Mouse (Mus musculus): ENCODE data around the gene 1810055G02Rik. TPM values are rescaled to one million over a fixed set of nuclear protein-coding genes. Genes with fewer than 3 reads are reported as not detected.

The 1810055G02Rik gene
- polyA plus RNA-seq, 1 experiment from 2014 or later = 42.5 TPM

DNA sequence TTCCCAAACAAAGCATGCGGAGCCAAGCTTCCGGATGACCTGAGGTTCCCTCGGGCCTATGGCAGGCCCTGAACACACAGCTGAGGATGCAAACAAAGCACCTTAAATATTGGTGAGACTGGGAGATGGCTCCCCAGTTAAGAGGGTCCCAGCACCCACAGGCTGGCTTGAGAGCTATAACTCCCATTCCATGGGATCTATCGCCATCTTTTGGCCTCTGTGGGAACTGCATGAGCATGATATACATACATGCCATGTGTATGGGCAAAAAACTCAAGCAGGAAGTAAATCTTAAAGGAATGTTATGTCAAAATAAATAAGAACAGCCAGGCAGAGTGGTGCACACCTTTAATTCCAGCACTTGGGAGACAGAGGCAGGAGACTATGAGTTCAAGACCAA, 15.8 kb downstream of the 1810055G02Rik start:
- H3K9me3 ChIP-seq = no peaks in the 10 kb centered on the region
- H3K36me3 ChIP-seq = no peaks in the 10 kb centered on the region
- H3K4me3 ChIP-seq = no peak overlapping the region
- no peak overlapping the region for H3K27ac ChIP-seq (replicated peaks)
- no peaks in the 10 kb centered on the region for H3K27me3 ChIP-seq
- 79% methylated on average over 4 of the region's 4 CpGs for WGBS
- ATAC-seq (ENCODE audit: low read depth) = no peak
- H3K9ac ChIP-seq = no peak overlapping the region
- no peak overlapping the region for H3K4me2 ChIP-seq
- peaks cover 12% of the 10 kb centered on the region for H3K4me1 ChIP-seq (replicated peaks)

DNA sequence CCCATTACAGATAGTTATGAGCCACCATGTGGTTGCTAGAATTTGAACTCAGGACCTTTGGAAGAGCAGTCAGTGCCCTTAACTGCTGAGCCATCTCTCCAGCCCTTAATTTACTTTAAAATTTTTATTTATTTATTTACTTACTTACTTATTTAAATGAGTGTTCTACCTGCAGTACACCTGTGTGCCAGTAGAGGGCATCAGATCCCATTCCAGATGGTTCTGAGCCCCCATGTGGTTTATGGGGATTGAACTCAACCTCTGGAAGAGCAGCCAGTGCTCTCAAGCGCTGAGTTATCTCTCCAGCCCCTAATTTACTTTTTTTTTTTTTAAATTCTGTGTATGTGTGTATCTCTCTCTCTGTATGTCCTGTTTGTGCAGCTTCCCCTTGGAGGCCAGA, 16.7 kb downstream of the 1810055G02Rik start:
- Histone ChIP-seq H3K9ac (no peak overlapping the region), H3K4me1 (replicated peaks) (peaks cover 3% of the 10 kb centered on the region; the same call in 1 of the 2 replicates), H3K4me2 (no peak overlapping the region), H3K36me3 (no peaks in the 10 kb centered on the region), H3K4me3 (no peak overlapping the region), H3K27ac (replicated peaks) (no peak overlapping the region), H3K9me3 (no peaks in the 10 kb centered on the region), H3K27me3 (no peaks in the 10 kb centered on the region)
- WGBS = 35% methylated on average over 1 of the region's 1 CpGs
- no peak for ATAC-seq (ENCODE audit: low read depth)

DNA sequence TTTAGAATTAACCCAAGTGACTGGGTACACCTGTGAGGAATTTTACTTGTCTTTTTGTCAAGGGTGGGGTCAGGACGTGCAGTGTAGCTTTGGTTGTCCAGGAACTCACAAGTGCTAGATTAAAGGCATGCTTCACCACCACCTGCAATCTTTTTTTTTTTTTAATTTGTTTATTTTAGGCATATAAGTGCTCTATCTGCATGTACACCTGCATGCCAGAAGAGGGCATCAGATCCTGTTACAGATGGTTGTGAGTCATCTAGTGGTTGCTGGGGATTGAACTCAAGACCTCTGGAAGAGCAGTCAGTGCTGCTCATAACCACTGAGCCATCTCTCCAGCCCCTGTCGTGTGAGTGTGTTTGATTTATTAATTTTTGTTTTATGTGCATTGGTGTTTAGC, 20.8 kb downstream of the 1810055G02Rik start:
- Histone ChIP-seq H3K27ac (replicated peaks) (no peak overlapping the region), H3K4me1 (replicated peaks) (no peaks in the 10 kb centered on the region), H3K9me3 (no peaks in the 10 kb centered on the region), H3K4me3 (no peak overlapping the region), H3K4me2 (no peak overlapping the region), H3K27me3 (no peaks in the 10 kb centered on the region), H3K36me3 (no peaks in the 10 kb centered on the region), H3K9ac (no peak overlapping the region)
- 74% methylated on average over 2 of the region's 2 CpGs for WGBS
- ATAC-seq (ENCODE audit: low read depth) = no peak

DNA sequence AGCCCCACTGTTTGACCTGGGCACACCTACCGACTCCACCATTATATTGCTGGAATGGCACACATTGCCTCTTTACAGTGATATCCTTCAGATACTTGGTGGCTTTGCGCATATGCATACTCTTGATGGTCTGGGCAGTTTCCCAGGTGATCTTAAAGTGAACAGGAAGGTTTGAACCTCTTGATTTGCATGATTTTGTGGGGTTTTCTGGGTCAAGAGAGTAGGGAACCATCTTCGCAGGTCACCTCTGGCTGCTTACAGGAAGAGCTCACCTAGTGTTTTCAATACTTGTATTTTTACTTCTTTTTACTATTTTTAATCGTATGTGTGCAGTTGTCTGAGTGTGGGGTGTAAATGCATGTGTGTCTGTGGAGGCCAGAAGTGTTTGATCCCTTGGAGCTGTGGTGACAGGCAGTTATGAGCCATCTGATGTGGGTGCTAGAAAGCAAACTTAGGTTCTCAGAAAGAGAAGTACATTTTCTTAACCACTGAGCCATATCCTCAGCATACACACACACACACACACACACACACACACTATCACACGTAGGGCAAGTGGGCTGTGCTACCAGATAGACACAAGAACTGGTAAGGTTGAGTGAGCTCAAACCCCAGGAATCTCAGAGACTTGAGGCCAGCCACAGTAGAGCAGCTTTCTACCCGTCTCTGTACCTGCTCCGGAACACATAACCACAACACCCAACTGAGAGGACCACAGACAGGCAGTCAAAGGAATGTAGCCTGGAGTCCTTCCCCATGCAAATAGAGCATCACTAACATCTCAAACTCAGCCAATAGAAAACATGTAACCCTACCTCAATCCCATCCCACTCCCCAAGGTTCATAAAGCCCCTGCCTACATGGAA, 22.9 kb downstream of the 1810055G02Rik start:
- Histone ChIP-seq H3K4me1 (replicated peaks) (no peaks in the 10 kb centered on the region), H3K9me3 (no peaks in the 10 kb centered on the region), H3K9ac (no peak overlapping the region), H3K27ac (replicated peaks) (no peak overlapping the region), H3K36me3 (no peaks in the 10 kb centered on the region), H3K4me2 (no peak overlapping the region), H3K27me3 (no peaks in the 10 kb centered on the region), H3K4me3 (no peak overlapping the region)
- ATAC-seq (ENCODE audit: low read depth) = no peak
- WGBS = 83% methylated on average over 7 of the region's 7 CpGs

DNA sequence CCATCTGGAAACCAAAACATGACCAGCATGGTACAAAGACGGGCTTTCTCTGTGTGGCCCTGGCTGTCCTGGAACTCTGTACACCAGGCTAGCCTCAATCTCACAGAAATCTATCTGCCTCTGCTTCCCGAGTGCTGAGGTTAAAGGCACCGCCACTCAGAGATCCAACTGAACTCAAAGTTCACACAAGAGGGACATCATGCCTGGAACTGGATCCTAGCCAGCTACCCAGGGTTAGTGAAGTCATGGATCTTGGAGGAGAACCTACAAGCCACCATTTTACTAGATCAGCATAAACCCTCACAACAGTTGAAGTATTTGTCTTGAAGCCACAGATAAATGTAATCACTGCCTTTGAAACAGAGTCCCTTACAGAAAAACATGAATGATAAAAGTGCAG, 27.9 kb downstream of the 1810055G02Rik start:
- Histone ChIP-seq H3K4me3 (no peak overlapping the region), H3K9ac (no peak overlapping the region), H3K27me3 (no peaks in the 10 kb centered on the region), H3K4me2 (no peak overlapping the region), H3K4me1 (replicated peaks) (no peaks in the 10 kb centered on the region), H3K36me3 (no peaks in the 10 kb centered on the region), H3K9me3 (no peaks in the 10 kb centered on the region), H3K27ac (replicated peaks) (no peak overlapping the region)
- ATAC-seq (ENCODE audit: low read depth) = no peak
- 86% methylated on average over 3 of the region's 3 CpGs for WGBS

DNA sequence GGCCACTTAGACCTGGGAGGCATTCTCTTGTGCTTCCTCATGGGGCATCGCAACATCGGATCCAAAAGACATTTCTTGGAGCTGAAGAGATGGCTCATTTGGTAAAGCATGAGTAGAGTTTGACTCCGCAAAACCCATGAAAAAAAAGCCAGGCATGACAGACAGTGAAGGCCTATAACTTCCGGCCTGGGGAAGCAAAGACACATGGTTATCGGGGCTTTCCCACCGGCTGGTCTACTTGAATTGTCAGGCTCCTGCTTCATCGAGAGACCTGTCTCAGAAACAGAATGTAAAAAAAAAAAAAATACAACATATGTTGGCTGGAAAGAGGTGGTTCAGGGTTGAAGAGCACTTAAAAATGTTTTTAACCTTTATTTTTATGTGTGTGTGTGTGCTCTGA, 31.6 kb downstream of the 1810055G02Rik start:
- no peak for ATAC-seq (ENCODE audit: low read depth)
- no peak overlapping the region for H3K4me3 ChIP-seq
- 92% methylated on average over 7 of the region's 7 CpGs for WGBS
- H3K9me3 ChIP-seq = no peaks in the 10 kb centered on the region
- no peak overlapping the region for H3K4me2 ChIP-seq
- H3K27ac ChIP-seq (replicated peaks) = no peak overlapping the region
- H3K27me3 ChIP-seq = no peaks in the 10 kb centered on the region
- peaks cover 14% of the 10 kb centered on the region for H3K4me1 ChIP-seq (replicated peaks)
- no peak overlapping the region for H3K9ac ChIP-seq
- H3K36me3 ChIP-seq = no peaks in the 10 kb centered on the region

DNA sequence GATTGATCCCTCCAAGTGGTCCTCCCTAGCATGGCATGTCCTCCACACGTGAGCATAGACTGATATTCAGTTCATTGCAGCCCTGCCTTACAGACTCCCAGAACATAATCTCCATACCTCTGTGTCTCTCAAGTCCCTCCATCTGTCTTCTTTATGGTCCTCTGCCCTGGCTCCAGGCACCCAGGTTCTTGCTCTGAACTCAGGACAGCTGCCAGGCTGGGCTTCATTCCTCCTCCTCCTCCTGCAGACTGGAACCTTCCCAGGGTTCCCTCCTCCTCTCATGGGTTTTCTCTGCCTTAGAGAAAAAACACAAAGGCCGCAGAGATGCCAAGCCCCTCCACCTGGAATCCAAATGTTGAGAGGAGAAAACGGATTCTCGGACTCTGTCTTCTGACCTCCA, 34.6 kb downstream of the 1810055G02Rik start:
- peak; percentile 55; the same call in 1 of the 2 replicates for ATAC-seq (ENCODE audit: low read depth)
- Histone ChIP-seq H3K27ac (replicated peaks) (peak overlapping the region; percentile 79), H3K27me3 (no peaks in the 10 kb centered on the region), H3K4me2 (peak overlapping the region; percentile 63), H3K36me3 (no peaks in the 10 kb centered on the region), H3K4me3 (peak overlapping the region; percentile 11; the same call in 1 of the 2 replicates), H3K9me3 (no peaks in the 10 kb centered on the region), H3K4me1 (replicated peaks) (peaks cover 14% of the 10 kb centered on the region), H3K9ac (0 out of 2 replicates have a peak overlapping the region, but pooled peaks have one; percentile 2)
- WGBS = 47% methylated on average over 4 of the region's 4 CpGs

DNA sequence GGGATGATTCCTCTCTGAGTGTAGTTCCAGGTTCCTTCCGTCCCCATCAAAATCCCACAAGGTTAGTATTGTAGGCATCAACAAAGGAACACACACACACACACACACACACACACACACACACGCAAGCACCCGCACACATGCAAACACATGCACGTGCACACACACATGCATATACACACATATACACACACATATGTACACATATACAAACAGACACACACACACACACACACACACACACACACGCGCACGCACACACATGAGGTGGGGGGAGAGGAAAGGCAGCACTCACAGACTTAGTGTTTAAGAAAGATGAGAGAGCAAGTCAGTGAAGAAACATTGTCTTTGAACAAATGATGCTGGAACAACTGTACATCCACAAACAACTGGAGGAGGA, 35.3 kb downstream of the 1810055G02Rik start:
- WGBS = 84% methylated on average over 7 of the region's 7 CpGs
- peak overlapping the region; percentile 87 for H3K9ac ChIP-seq
- peak overlapping the region; percentile 95; the same call in 1 of the 2 replicates for H3K27ac ChIP-seq (replicated peaks)
- no peaks in the 10 kb centered on the region for H3K27me3 ChIP-seq
- H3K9me3 ChIP-seq = no peaks in the 10 kb centered on the region; the same call in 1 of the 2 replicates
- no peaks in the 10 kb centered on the region for H3K36me3 ChIP-seq
- peak; percentile 58 for ATAC-seq (ENCODE audit: low read depth)
- peak overlapping the region; percentile 52 for H3K4me3 ChIP-seq
- H3K4me2 ChIP-seq = peak overlapping the region; percentile 63
- H3K4me1 ChIP-seq (replicated peaks) = peaks cover 14% of the 10 kb centered on the region

DNA sequence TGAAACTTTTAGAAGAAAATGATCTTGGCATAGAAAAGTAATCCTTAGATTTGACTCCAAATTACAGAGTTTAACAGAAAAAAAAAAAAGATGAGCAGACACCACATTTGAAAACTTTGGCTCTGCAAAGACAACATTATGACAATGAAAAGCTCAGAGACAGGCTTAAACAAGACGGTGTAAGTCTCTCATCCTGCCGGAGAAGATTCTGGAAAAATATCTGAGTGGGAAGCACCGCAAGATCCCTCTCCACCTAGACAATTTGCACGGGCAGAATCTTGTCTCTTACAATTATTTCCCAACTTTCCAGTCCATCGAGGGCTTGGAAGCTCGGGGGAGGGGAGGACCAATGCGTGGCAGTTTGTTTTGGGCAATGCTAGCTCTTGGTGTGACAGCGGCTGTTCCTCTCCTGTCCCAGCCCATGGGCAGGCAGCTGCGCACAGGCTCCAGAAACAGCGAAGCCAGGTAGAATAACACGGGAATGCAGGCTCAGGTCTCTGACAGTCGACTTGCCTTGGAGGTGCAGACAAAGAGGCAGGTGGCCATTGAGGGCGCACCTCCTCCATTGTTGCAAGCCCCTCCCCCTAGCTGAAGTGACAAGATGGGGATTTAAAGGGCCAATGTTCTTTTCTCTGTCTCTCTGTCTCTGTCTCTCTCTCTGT, 35.9 kb downstream of the 1810055G02Rik start:
- Histone ChIP-seq H3K27ac (replicated peaks) (peak overlapping the region; percentile 95), H3K9me3 (no peaks in the 10 kb centered on the region; the same call in 1 of the 2 replicates), H3K4me2 (peak overlapping the region; percentile 63), H3K9ac (peak overlapping the region; percentile 87), H3K4me1 (replicated peaks) (peaks cover 14% of the 10 kb centered on the region), H3K4me3 (peak overlapping the region; percentile 52), H3K27me3 (no peaks in the 10 kb centered on the region), H3K36me3 (no peaks in the 10 kb centered on the region)
- peak; percentile 73; the same call in 1 of the 2 replicates for ATAC-seq (ENCODE audit: low read depth)
- WGBS = 7% methylated on average over 13 of the region's 13 CpGs

DNA sequence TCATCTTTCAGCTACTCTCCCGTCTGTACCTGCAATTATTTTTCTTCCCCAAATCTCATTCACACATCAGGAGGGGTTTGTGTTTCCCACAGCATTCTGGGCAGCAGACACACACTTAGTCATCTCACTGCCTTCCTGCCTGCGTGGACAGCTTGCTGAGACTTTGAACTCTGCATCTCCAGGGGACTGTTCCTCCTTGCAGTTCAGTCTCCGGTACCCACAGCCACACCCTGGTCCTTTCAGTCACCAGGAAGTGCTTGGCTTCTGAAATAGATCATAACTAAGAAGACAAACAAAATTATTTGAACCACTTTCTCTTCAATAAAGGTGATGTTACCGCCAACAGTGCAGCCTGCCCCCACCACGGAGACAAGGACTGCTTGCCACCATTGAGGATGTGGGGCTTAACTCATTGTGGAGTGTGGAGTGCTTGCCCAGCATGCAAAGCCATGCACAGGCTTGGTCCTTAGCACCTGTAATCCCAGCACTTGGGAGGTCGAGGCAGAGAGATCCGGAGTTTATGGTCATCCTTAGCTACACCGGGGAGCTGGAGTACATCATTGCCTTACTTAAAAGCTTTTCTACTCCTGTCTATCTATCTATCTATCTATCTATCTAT, 44.6 kb downstream of the 1810055G02Rik start:
- Histone ChIP-seq H3K27me3 (no peaks in the 10 kb centered on the region), H3K27ac (replicated peaks) (no peak overlapping the region), H3K4me2 (no peak overlapping the region), H3K9ac (no peak overlapping the region), H3K9me3 (no peaks in the 10 kb centered on the region; the same call in 1 of the 2 replicates), H3K36me3 (no peaks in the 10 kb centered on the region), H3K4me3 (no peak overlapping the region), H3K4me1 (replicated peaks) (no peaks in the 10 kb centered on the region)
- WGBS = 60% methylated on average over 8 of the region's 8 CpGs
- ATAC-seq (ENCODE audit: low read depth) = no peak

DNA sequence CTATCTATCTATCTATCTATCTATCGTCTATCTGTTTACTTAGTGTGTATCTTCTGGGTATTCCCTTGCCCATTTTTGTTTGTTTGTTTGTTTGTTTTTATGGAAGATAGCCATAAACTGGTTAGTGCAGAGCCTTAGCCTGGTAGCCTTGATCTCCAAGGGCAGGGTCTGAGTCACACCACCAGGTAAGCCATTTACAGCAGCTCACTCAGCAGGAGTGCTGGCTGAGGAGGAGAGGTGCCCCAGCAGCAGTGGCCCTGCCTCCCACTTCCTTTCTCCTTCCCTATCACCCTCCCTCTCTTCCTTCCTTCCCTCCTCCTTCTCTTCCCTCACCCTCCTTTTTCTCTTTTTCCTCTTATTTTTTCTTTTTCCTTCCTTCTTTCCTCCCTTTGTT, 45.1 kb downstream of the 1810055G02Rik start:
- H3K4me1 ChIP-seq (replicated peaks) = no peaks in the 10 kb centered on the region
- no peak for ATAC-seq (ENCODE audit: low read depth)
- H3K36me3 ChIP-seq = no peaks in the 10 kb centered on the region
- H3K4me2 ChIP-seq = no peak overlapping the region
- no peak overlapping the region for H3K4me3 ChIP-seq
- H3K27ac ChIP-seq (replicated peaks) = no peak overlapping the region
- no peak overlapping the region for H3K9ac ChIP-seq
- 93% methylated on average over 1 of the region's 1 CpGs for WGBS
- no peaks in the 10 kb centered on the region for H3K27me3 ChIP-seq
- H3K9me3 ChIP-seq = no peaks in the 10 kb centered on the region; the same call in 1 of the 2 replicates

DNA sequence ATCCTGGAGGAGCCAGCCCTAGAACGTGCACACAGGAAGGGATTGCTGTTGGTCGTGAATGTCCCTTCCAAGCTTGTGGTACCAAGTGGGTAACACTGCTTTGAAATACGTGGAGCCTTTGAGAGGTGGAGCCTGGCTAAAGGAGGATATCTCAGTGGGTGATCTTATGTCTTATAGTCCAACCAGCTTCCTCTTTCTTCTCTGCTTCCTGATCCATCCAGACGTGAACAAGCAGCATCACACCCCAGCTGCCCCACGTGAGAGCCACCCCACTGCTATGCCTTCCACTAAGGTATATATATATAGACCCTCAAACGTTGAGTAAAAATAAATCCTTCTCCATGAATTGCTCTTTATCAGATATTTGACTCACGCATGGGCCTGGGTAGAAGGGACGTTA, 45.6 kb downstream of the 1810055G02Rik start:
- no peaks in the 10 kb centered on the region for H3K4me1 ChIP-seq (replicated peaks)
- no peaks in the 10 kb centered on the region for H3K27me3 ChIP-seq
- 62% methylated on average over 8 of the region's 8 CpGs for WGBS

More for the DNA sequence above, 45.6 kb downstream of the 1810055G02Rik start:
- Histone ChIP-seq H3K9me3 (no peaks in the 10 kb centered on the region), H3K36me3 (no peaks in the 10 kb centered on the region), H3K4me3 (no peak overlapping the region), H3K9ac (no peak overlapping the region), H3K4me2 (no peak overlapping the region), H3K27ac (replicated peaks) (no peak overlapping the region)
- no peak for ATAC-seq (ENCODE audit: low read depth)

Data from neural tube, embryonic 13.5 days (tissue).